Mouse (Mus musculus) CD4-positive naive resting alpha-beta T cell, adult 76 days (primary cell): ENCODE results near the gene Clrn3. TPM values are rescaled to one million over a fixed set of nuclear protein-coding genes. Genes with fewer than 3 reads are reported as not detected.

Source experiments
- total RNA-seq: library from RNA; stranded (reverse); gene quantifications from one replicate; pipeline ENCODE4 v1.2.4, GENCODE M21; 2023

The Clrn3 gene
- not detected for total RNA-seq

DNA sequence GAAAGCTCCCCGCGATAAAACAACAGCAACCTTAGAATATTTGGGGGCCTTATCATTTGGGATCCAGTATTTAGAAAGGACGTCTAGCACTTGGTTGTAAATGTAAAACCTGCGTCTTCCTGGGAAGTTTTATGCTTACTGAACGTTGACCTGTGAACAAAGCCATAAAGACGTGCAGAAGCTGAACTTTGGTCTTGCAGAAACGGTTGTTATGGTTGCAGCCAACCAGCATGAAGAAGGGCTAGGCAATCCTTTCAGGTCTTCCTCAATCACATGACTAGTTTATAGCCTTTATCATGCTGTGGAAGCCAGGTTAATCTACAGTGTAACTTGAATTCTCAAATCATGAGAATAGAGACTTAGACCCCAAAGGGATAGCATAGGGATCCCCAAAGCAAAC is at the start of gene Clrn3:
TSS of gene Clrn3 (minus strand) at position 140 of the 400 bp plus-strand sequence.

DNA sequence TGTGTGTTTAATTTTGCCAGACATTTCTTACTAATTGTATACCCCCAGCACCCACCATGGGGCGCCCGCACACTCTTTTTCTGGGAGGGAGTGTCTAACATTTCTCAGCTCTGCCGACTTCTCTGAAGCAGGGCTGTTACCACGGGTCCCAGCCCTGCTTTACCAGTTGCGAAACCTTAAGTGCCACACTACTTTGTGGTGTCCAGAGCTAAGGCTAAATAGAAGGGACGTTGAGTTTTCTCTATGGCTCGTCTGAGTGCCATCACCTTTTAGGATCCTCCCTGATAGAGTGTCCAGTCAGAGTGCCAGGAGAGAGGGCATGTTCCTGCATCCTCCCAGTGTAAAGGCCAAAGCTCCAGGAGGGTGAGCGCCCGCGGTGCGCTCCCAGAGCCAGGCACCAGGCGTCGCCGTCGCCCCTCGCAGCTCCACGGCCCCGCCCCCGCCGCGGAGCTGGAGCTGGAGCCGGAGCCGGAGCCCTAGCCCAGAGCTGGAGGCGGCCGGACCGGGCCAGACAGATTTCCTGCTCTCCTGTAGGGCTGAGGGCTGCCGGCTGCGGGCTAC is 9.0 kb upstream of the Clrn3 start, which contains the start of gene Ptpre:
TSS of gene Ptpre (plus strand) at position 141 of the 561 bp plus-strand sequence.

Other genes starting within 250 kb of the Clrn3 start
- not detected for gene Foxi2, start 118.3 kb downstream of the Clrn3 start, total RNA-seq
- gene Ptpre, start 8.8 kb upstream of the Clrn3 start, total RNA-seq = 26.7 TPM
- 5.1 TPM for gene Mki67, start 187.7 kb upstream of the Clrn3 start, total RNA-seq